Mouse (Mus musculus) spleen, postnatal 4 days (tissue): ENCODE measurements around the gene Sf3b3.

Source experiments
- DNase-seq, 2 experiments: peaks; one replicate each; pipeline ENCODE4 v3.0.0; 2022; ENCODE audit warnings: low spot score in 2 of 2

Gene Sf3b3

DNA sequence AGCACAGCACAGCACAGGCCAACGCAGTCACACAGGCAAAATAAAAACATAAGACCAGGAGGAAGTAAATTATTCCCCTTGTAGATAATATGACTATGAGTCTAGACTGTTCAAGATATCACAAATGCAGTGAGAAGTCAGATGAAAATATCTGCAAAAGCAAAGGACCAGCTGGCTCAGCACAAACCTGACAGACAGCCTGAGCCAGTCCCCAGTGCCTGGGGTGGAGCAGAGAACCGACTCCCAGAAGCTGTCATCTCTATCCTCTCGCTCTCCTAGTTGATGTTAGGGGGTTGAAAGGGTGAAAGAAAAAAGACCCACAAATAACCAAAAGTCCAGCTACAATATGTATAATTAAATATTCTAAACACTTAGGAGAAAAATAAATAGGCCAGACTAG lies 70.9 kb downstream of the Sf3b3 start:
- no peak for DNase-seq

DNA sequence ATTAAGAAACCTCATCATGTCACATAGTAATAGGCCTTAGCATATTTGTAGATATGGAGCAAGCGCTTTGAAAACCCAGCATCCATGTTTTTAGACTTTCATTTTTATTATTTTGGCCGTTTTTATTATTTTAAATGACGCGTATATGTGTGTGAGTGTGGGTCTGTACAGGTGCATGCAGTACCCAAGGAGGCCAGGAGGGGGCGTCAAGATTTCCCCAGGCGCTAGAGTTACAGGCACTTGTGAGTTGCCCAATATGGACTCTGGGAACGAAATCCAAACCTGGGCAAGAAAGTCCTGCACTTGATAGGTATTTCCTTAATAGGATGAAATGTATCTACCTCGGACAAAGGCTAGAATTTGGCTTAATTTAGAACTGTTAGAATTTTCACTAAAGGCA lies 71.3 kb downstream of the Sf3b3 start:
- no peak for DNase-seq

DNA sequence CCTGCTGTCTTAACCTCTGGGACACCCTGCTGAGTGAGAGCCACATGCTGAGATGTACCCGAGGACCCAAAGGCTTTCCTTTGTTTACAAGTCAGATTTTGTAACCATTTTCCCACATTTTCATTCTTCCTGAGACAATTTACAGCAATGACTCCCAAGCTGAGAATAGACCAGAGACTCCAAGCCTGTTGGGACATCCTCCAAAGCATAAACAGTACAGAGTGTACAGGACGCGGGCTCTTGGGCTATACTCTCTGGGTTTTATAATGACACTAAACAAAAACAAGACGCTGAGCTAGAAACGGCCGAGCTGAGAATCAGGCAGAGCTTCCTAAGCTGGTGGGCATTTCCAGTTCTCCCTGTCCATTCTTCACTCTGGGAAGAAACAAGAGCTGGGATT lies 71.9 kb downstream of the Sf3b3 start:
- DNase-seq = no peak

GRCm38 (mm10) chr8:110774047-110774446 lies 72.5 kb downstream of the Sf3b3 start:
- no peak for DNase-seq

- no peak for DNase-seq
Observed at GRCm38 (mm10) chr8:110772452-110772851, 74.1 kb downstream of the Sf3b3 start.

DNA sequence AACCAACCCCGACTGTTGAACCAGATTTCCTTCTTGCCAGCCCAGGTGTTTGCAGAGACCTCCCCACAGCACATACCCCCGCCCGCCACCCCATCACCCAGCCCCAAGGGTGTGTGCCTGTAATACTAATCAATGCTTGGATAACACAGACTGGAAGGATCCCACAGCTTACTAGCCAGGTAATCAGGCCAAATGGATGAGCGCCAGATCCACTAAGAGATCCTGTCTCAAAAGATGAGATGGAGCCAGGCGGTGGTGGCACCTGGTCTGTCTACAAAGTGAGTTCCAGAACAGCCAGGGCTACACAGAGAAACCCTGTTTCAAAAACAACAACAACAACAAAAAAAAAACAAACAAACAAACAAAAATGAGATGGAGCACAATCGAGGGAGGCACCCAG lies 79.3 kb downstream of the Sf3b3 start:
- DNase-seq = no peak

DNA sequence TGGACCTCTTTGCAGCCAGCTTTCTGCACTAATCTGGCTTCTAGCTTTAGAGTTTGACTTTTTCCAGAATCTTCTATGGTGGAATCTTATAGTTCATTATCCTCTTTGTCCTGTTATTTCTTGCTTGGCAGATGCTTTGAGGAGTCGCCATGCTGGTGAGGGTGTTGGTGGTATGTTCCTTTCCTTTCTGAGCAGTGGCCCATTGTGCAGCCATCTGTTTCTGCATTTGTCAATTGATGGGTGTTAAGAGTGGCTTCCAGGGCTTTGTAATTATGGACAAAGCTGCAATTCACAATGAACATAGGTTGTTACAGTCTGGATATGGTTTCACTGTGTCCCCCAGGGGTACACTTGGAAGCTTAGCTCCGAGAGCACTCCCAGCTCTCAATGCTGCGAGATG lies 81.9 kb downstream of the Sf3b3 start:
- DNase-seq = no peak

- no peak for DNase-seq
Observed at GRCm38 (mm10) chr8:110761988-110762387, 84.6 kb downstream of the Sf3b3 start.

- no peak for DNase-seq
Observed at GRCm38 (mm10) chr8:110761185-110761584, 85.4 kb downstream of the Sf3b3 start.

- no peak for DNase-seq
Observed at GRCm38 (mm10) chr8:110760280-110760940, 86.2 kb downstream of the Sf3b3 start.
